Mouse (Mus musculus): Measurements from ENCODE around the gene Ubac2. TPM values are rescaled to one million over a fixed set of nuclear protein-coding genes. Genes with fewer than 3 reads are reported as not detected.

Ubac2 gene
- polyA plus RNA-seq, 1 experiment from 2014 or later: 66.3 TPM

- no peak for ATAC-seq (ENCODE audit: low FRiP score)
- whole genome bisulfite sequencing: 89% methylated on average over 2 of the region's 2 CpGs
- no peak overlapping the region for H3K4me2 ChIP-seq (replicated peaks; ENCODE audit: low read depth, low read length)
- H3K36me3 ChIP-seq (ENCODE audit: control insufficient read depth, insufficient read depth, low read length): no peaks in the 10 kb centered on the region
- no peaks in the 10 kb centered on the region for H3K9me3 ChIP-seq (ENCODE audit: control insufficient read depth, low read length)
- no peaks in the 10 kb centered on the region for H3K27me3 ChIP-seq (ENCODE audit: control insufficient read depth, insufficient read depth, low read length)
- no peak for DNase-seq (ENCODE audit: low spot score)
- no peaks in the 10 kb centered on the region for H3K4me1 ChIP-seq (replicated peaks; ENCODE audit: control insufficient read depth, insufficient read depth, low read length)
- no peak overlapping the region for H3K4me3 ChIP-seq (ENCODE audit: low read depth, low read length)
- H3K27ac ChIP-seq (ENCODE audit: low read depth, low read length): no peak overlapping the region
- H3K9ac ChIP-seq (ENCODE audit: low read depth, low read length): no peak overlapping the region
Measured at GRCm38 (mm10) chr14:122032045-122032444, 153.6 kb downstream of the Ubac2 start.

- 90% methylated on average over 13 of the region's 13 CpGs for WGBS
- no peak within 1 kb of the TSS for H3K9ac ChIP-seq (ENCODE audit: low read depth, low read length)
- ATAC-seq (ENCODE audit: low FRiP score) (no peak), DNase-seq (ENCODE audit: low spot score) (no peak)
- no peaks in the 10 kb centered on the region for H3K9me3 ChIP-seq (ENCODE audit: control insufficient read depth, low read length)
- H3K27me3 ChIP-seq (ENCODE audit: control insufficient read depth, insufficient read depth, low read length): no peaks in the 10 kb centered on the region
- H3K4me1 ChIP-seq (replicated peaks; ENCODE audit: control insufficient read depth, insufficient read depth, low read length): no peaks in the 10 kb centered on the region
- H3K4me3 ChIP-seq (ENCODE audit: low read depth, low read length): no peak within 1 kb of the TSS
- H3K4me2 ChIP-seq (replicated peaks; ENCODE audit: low read depth, low read length): no peak within 1 kb of the TSS
- no peaks in the 10 kb centered on the region for H3K36me3 ChIP-seq (ENCODE audit: control insufficient read depth, insufficient read depth, low read length)
- no peak within 1 kb of the TSS for H3K27ac ChIP-seq (ENCODE audit: low read depth, low read length)
Measured at GRCm38 (mm10) chr14:122034451-122034850, 156.0 kb downstream of the Ubac2 start, which contains the start of gene Timm8a2. TSS of gene Timm8a2 (plus strand) at chr14:122034674.

- ATAC-seq (ENCODE audit: low FRiP score) (no peak), DNase-seq (ENCODE audit: low spot score) (no peak)
- no peak overlapping the region for H3K4me3 ChIP-seq (ENCODE audit: low read depth, low read length)
- no peaks in the 10 kb centered on the region for H3K36me3 ChIP-seq (ENCODE audit: control insufficient read depth, insufficient read depth, low read length)
- no peak overlapping the region for H3K4me2 ChIP-seq (replicated peaks; ENCODE audit: low read depth, low read length)
- H3K27me3 ChIP-seq (ENCODE audit: control insufficient read depth, insufficient read depth, low read length): no peaks in the 10 kb centered on the region
- H3K9me3 ChIP-seq (ENCODE audit: control insufficient read depth, low read length): no peaks in the 10 kb centered on the region
- no peaks in the 10 kb centered on the region for H3K4me1 ChIP-seq (replicated peaks; ENCODE audit: control insufficient read depth, insufficient read depth, low read length)
- WGBS: 81% methylated on average over 1 of the region's 1 CpGs
- no peak overlapping the region for H3K27ac ChIP-seq (ENCODE audit: low read depth, low read length)
- H3K9ac ChIP-seq (ENCODE audit: low read depth, low read length): no peak overlapping the region
Measured at GRCm38 (mm10) chr14:122035181-122035580, 156.8 kb downstream of the Ubac2 start.

- Histone ChIP-seq H3K4me3 (ENCODE audit: low read depth, low read length) (no peak overlapping the region), H3K9me3 (ENCODE audit: control insufficient read depth, low read length) (no peaks in the 10 kb centered on the region), H3K27ac (ENCODE audit: low read depth, low read length) (no peak overlapping the region), H3K36me3 (ENCODE audit: control insufficient read depth, insufficient read depth, low read length) (no peaks in the 10 kb centered on the region), H3K27me3 (ENCODE audit: control insufficient read depth, insufficient read depth, low read length) (no peaks in the 10 kb centered on the region), H3K4me2 (replicated peaks; ENCODE audit: low read depth, low read length) (no peak overlapping the region), H3K4me1 (replicated peaks; ENCODE audit: control insufficient read depth, insufficient read depth, low read length) (no peaks in the 10 kb centered on the region), H3K9ac (ENCODE audit: low read depth, low read length) (no peak overlapping the region)
- DNase-seq (ENCODE audit: low spot score) (no peak), ATAC-seq (ENCODE audit: low FRiP score) (no peak)
- WGBS: 91% methylated on average over 2 of the region's 2 CpGs
Measured at GRCm38 (mm10) chr14:122035860-122036259, 157.4 kb downstream of the Ubac2 start.

GRCm38 (mm10) chr14:122038874-122039647, 160.6 kb downstream of the Ubac2 start:
- DNase-seq (ENCODE audit: low spot score) (no peak), ATAC-seq (ENCODE audit: low FRiP score) (no peak)
- no peaks in the 10 kb centered on the region for H3K36me3 ChIP-seq (ENCODE audit: control insufficient read depth, insufficient read depth, low read length)
- H3K4me3 ChIP-seq (ENCODE audit: low read depth, low read length): no peak overlapping the region
- no peak overlapping the region for H3K27ac ChIP-seq (ENCODE audit: low read depth, low read length)
- no peaks in the 10 kb centered on the region for H3K27me3 ChIP-seq (ENCODE audit: control insufficient read depth, insufficient read depth, low read length)
- no peak overlapping the region for H3K4me2 ChIP-seq (replicated peaks; ENCODE audit: low read depth, low read length)
- H3K9me3 ChIP-seq (ENCODE audit: control insufficient read depth, low read length): no peaks in the 10 kb centered on the region
- H3K9ac ChIP-seq (ENCODE audit: low read depth, low read length): no peak overlapping the region
- no peaks in the 10 kb centered on the region for H3K4me1 ChIP-seq (replicated peaks; ENCODE audit: control insufficient read depth, insufficient read depth, low read length)
- WGBS: 87% methylated on average over 13 of the region's 13 CpGs

GRCm38 (mm10) chr14:122041413-122041825, 163.0 kb downstream of the Ubac2 start:
- 91% methylated on average over 3 of the region's 3 CpGs for WGBS
- Histone ChIP-seq H3K36me3 (ENCODE audit: control insufficient read depth, insufficient read depth, low read length) (no peaks in the 10 kb centered on the region), H3K9ac (ENCODE audit: low read depth, low read length) (no peak overlapping the region), H3K4me3 (ENCODE audit: low read depth, low read length) (no peak overlapping the region), H3K27me3 (ENCODE audit: control insufficient read depth, insufficient read depth, low read length) (no peaks in the 10 kb centered on the region), H3K4me2 (replicated peaks; ENCODE audit: low read depth, low read length) (no peak overlapping the region), H3K4me1 (replicated peaks; ENCODE audit: control insufficient read depth, insufficient read depth, low read length) (no peaks in the 10 kb centered on the region), H3K27ac (ENCODE audit: low read depth, low read length) (no peak overlapping the region), H3K9me3 (ENCODE audit: control insufficient read depth, low read length) (no peaks in the 10 kb centered on the region)
- DNase-seq (ENCODE audit: low spot score) (no peak), ATAC-seq (ENCODE audit: low FRiP score) (no peak)

GRCm38 (mm10) chr14:122042142-122042694, 163.8 kb downstream of the Ubac2 start:
- no peak overlapping the region for H3K4me3 ChIP-seq (ENCODE audit: low read depth, low read length)
- no peak overlapping the region for H3K27ac ChIP-seq (ENCODE audit: low read depth, low read length)
- H3K9me3 ChIP-seq (ENCODE audit: control insufficient read depth, low read length): no peaks in the 10 kb centered on the region
- ATAC-seq (ENCODE audit: low FRiP score): no peak
- H3K4me1 ChIP-seq (replicated peaks; ENCODE audit: control insufficient read depth, insufficient read depth, low read length): no peaks in the 10 kb centered on the region
- H3K36me3 ChIP-seq (ENCODE audit: control insufficient read depth, insufficient read depth, low read length): no peaks in the 10 kb centered on the region
- no peak overlapping the region for H3K9ac ChIP-seq (ENCODE audit: low read depth, low read length)
- no peak overlapping the region for H3K4me2 ChIP-seq (replicated peaks; ENCODE audit: low read depth, low read length)
- 84% methylated on average over 8 of the region's 8 CpGs for WGBS
- H3K27me3 ChIP-seq (ENCODE audit: control insufficient read depth, insufficient read depth, low read length): no peaks in the 10 kb centered on the region
- DNase-seq (ENCODE audit: low spot score): no peak

GRCm38 (mm10) chr14:122047784-122048183, 169.4 kb downstream of the Ubac2 start:
- H3K36me3 ChIP-seq (ENCODE audit: control insufficient read depth, insufficient read depth, low read length): no peaks in the 10 kb centered on the region
- H3K27ac ChIP-seq (ENCODE audit: low read depth, low read length): no peak overlapping the region
- WGBS: 92% methylated on average over 8 of the region's 8 CpGs
- ATAC-seq (ENCODE audit: low FRiP score) (no peak), DNase-seq (ENCODE audit: low spot score) (no peak)
- H3K9ac ChIP-seq (ENCODE audit: low read depth, low read length): no peak overlapping the region
- H3K4me1 ChIP-seq (replicated peaks; ENCODE audit: control insufficient read depth, insufficient read depth, low read length): no peaks in the 10 kb centered on the region
- H3K27me3 ChIP-seq (ENCODE audit: control insufficient read depth, insufficient read depth, low read length): no peaks in the 10 kb centered on the region
- H3K4me2 ChIP-seq (replicated peaks; ENCODE audit: low read depth, low read length): no peak overlapping the region
- no peak overlapping the region for H3K4me3 ChIP-seq (ENCODE audit: low read depth, low read length)
- H3K9me3 ChIP-seq (ENCODE audit: control insufficient read depth, low read length): no peaks in the 10 kb centered on the region

- Histone ChIP-seq H3K4me1 (replicated peaks; ENCODE audit: control insufficient read depth, insufficient read depth, low read length) (no peaks in the 10 kb centered on the region), H3K9ac (ENCODE audit: low read depth, low read length) (no peak overlapping the region), H3K4me2 (replicated peaks; ENCODE audit: low read depth, low read length) (no peak overlapping the region), H3K27me3 (ENCODE audit: control insufficient read depth, insufficient read depth, low read length) (no peaks in the 10 kb centered on the region), H3K36me3 (ENCODE audit: control insufficient read depth, insufficient read depth, low read length) (no peaks in the 10 kb centered on the region), H3K4me3 (ENCODE audit: low read depth, low read length) (no peak overlapping the region), H3K9me3 (ENCODE audit: control insufficient read depth, low read length) (no peaks in the 10 kb centered on the region), H3K27ac (ENCODE audit: low read depth, low read length) (no peak overlapping the region)
- ATAC-seq (ENCODE audit: low FRiP score): no peak
- no peak for DNase-seq (ENCODE audit: low spot score)
- WGBS: 85% methylated on average over 9 of the region's 9 CpGs
Measured at GRCm38 (mm10) chr14:122048816-122049215, 170.4 kb downstream of the Ubac2 start.

All from hindbrain, embryonic 11.5 days (tissue).